Mouse (Mus musculus) liver, embryonic 14.5 days (tissue): ENCODE results near the gene Cyb561a3.

ENCODE experiments used
- CTCF ChIP-seq: IDR thresholded peaks from 2 replicates; pipeline ENCODE4 v1.5.1; 2016; ENCODE audit warnings: antibody characterized with exemption, low read depth, control low read depth
- EP300 ChIP-seq: IDR thresholded peaks from 2 replicates; pipeline ENCODE4 v1.6.1; 2016; ENCODE audit warnings: antibody characterized with exemption, low read depth

DNA sequence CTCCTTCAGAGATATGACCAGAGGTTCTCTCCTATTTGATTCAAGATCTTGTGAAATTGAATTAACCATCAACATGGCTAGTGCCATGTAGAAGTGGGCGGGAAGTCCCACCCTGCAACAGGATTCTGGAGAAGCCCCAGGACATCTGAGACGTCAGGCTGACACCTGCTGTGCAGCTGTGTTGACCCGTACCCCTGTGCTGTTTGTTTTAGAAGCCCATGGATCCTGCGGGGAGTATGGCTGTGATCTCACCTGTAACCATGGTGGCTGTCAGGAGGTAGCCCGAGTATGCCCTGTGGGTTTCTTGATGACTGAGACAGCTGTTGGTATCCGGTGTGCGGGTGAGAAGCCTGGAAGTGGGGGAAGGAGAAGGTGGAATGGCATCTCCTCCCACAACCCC, 60.9 kb downstream of the Cyb561a3 start:
- no peak for TF ChIP-seq CTCF
- TF ChIP-seq EP300, result no peak
